Mouse (Mus musculus) CH12.LX (cell line): ENCODE results near the gene Mpp4.

ENCODE experiments used
- KAT2A ChIP-seq: IDR thresholded peaks from 2 replicates; pipeline ENCODE4 v1.6.1; 2012; ENCODE audit warnings: low read length, improper control_type of control experiment, inconsistent platforms; ENCODE audit not compliant: insufficient replicate concordance
- USF1 ChIP-seq: IDR thresholded peaks from 2 replicates; pipeline ENCODE4 v1.6.1; 2014; ENCODE audit warnings: low read depth, mild to moderate bottlenecking, inconsistent platforms, low read length, improper control_type of control experiment
- ZNF384 ChIP-seq: IDR thresholded peaks from 2 replicates; pipeline ENCODE4 v1.6.1; 2012; ENCODE audit warnings: low read depth, low read length, improper control_type of control experiment, inconsistent platforms

DNA sequence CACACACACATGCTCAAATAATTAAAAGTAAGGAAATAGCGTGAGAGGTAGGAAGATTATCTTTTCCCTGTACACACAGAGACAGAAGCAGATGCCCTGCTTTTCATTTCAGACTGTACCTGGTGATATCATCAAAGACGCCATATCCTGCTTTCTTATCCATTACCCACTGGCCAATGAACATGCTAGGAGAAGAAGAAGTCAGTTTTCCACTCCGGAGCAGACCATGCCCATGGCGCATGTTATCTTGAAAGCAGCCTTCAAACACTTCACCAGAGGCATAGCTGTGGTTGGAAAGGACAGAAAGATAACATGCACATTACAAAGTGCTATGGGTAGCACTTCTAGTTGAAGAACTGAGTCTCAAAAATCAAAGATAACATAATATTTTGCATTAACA lies 19.9 kb upstream of the Mpp4 start:
- TF ChIP-seq USF1 (no peak), KAT2A (no peak), ZNF384 (no peak)
